Mouse (Mus musculus): Measurements from ENCODE around the gene Galnt3. TPM values are rescaled to one million over a fixed set of nuclear protein-coding genes. Genes with fewer than 3 reads are reported as not detected.

Gene Galnt3
- polyA plus RNA-seq, 1 experiment: 0.09 TPM

- H3ac ChIP-seq (ENCODE audit: control insufficient read depth, insufficient read length, low read depth): no peak overlapping the region
- no peaks in the 10 kb centered on the region for H3K27me3 ChIP-seq (ENCODE audit: control insufficient read depth, insufficient read depth, insufficient read length)
- TF ChIP-seq FOSL1 (IDR thresholded peaks at IDR 0.05; ENCODE audit: insufficient read depth, low read length, poor library complexity, severe bottlenecking) (no peak), MYOG (IDR thresholded peaks at IDR 0.05; ENCODE audit: control insufficient read depth, extremely low read depth, insufficient read length) (no peak), USF1 (IDR thresholded peaks at IDR 0.05; ENCODE audit: low read depth) (no peak), MYOD1 (IDR thresholded peaks at IDR 0.05; ENCODE audit: control insufficient read depth, insufficient read length, low read depth) (no peak), CEBPB (IDR thresholded peaks at IDR 0.05; ENCODE audit: low read depth) (no peak), CTCF (IDR thresholded peaks at IDR 0.05; ENCODE audit: control insufficient read depth, insufficient read depth, insufficient read length) (no peak), MAX (IDR thresholded peaks at IDR 0.05) (no peak)
Observed at GRCm38 (mm10) chr2:66158140-66158915, 33.5 kb upstream of the Galnt3 start.

GRCm38 (mm10) chr2:66151436-66151835, 26.6 kb upstream of the Galnt3 start:
- Histone ChIP-seq H3K79me3 (ENCODE audit: low read depth) (no peaks in the 10 kb centered on the region), H3K36me3 (ENCODE audit: control insufficient read depth, insufficient read depth) (no peaks in the 10 kb centered on the region), H3K27me3 (ENCODE audit: control insufficient read depth, insufficient read depth, insufficient read length) (no peaks in the 10 kb centered on the region), H3K4me3 (ENCODE audit: insufficient read depth, poor library complexity, severe bottlenecking) (no peak overlapping the region), H3ac (ENCODE audit: control insufficient read depth, insufficient read length, low read depth) (no peak overlapping the region), H3K79me2 (ENCODE audit: control insufficient read depth, insufficient read depth) (no peaks in the 10 kb centered on the region)
- TF ChIP-seq MYOD1 (IDR thresholded peaks at IDR 0.05; ENCODE audit: control insufficient read depth, insufficient read length, low read depth) (no peak), MAX (IDR thresholded peaks at IDR 0.05) (no peak), FOSL1 (IDR thresholded peaks at IDR 0.05; ENCODE audit: insufficient read depth, low read length, poor library complexity, severe bottlenecking) (no peak), CEBPB (IDR thresholded peaks at IDR 0.05; ENCODE audit: low read depth) (no peak), MYOG (IDR thresholded peaks at IDR 0.05; ENCODE audit: control insufficient read depth, extremely low read depth, insufficient read length) (no peak), CTCF (IDR thresholded peaks at IDR 0.05; ENCODE audit: control insufficient read depth, insufficient read depth, insufficient read length) (no peak), USF1 (IDR thresholded peaks at IDR 0.05; ENCODE audit: low read depth) (no peak)

More at GRCm38 (mm10) chr2:66158140-66158915, 33.5 kb upstream of the Galnt3 start:
- Histone ChIP-seq H3K36me3 (ENCODE audit: control insufficient read depth, insufficient read depth) (no peaks in the 10 kb centered on the region), H3K79me2 (ENCODE audit: control insufficient read depth, insufficient read depth) (no peaks in the 10 kb centered on the region), H3K79me3 (ENCODE audit: low read depth) (no peaks in the 10 kb centered on the region), H3K4me3 (ENCODE audit: insufficient read depth, poor library complexity, severe bottlenecking) (no peak overlapping the region)

- H3K27me3 ChIP-seq (ENCODE audit: control insufficient read depth, insufficient read depth, insufficient read length): no peaks in the 10 kb centered on the region
- no peaks in the 10 kb centered on the region for H3K79me3 ChIP-seq (ENCODE audit: low read depth)
- H3K4me3 ChIP-seq (ENCODE audit: insufficient read depth, poor library complexity, severe bottlenecking): no peak overlapping the region
- no peak overlapping the region for H3ac ChIP-seq (ENCODE audit: control insufficient read depth, insufficient read length, low read depth)
- TF ChIP-seq USF1 (IDR thresholded peaks at IDR 0.05; ENCODE audit: low read depth) (no peak), CTCF (IDR thresholded peaks at IDR 0.05; ENCODE audit: control insufficient read depth, insufficient read depth, insufficient read length) (no peak), MYOG (IDR thresholded peaks at IDR 0.05; ENCODE audit: control insufficient read depth, extremely low read depth, insufficient read length) (no peak), FOSL1 (IDR thresholded peaks at IDR 0.05; ENCODE audit: insufficient read depth, low read length, poor library complexity, severe bottlenecking) (no peak), CEBPB (IDR thresholded peaks at IDR 0.05; ENCODE audit: low read depth) (no peak), MYOD1 (IDR thresholded peaks at IDR 0.05; ENCODE audit: control insufficient read depth, insufficient read length, low read depth) (no peak), MAX (IDR thresholded peaks at IDR 0.05) (no peak)
- H3K79me2 ChIP-seq (ENCODE audit: control insufficient read depth, insufficient read depth): no peaks in the 10 kb centered on the region
- H3K36me3 ChIP-seq (ENCODE audit: control insufficient read depth, insufficient read depth): no peaks in the 10 kb centered on the region
Observed at GRCm38 (mm10) chr2:66150531-66150930, 25.7 kb upstream of the Galnt3 start.

- H3K79me3 ChIP-seq (ENCODE audit: low read depth): no peaks in the 10 kb centered on the region
- H3K27me3 ChIP-seq (ENCODE audit: control insufficient read depth, insufficient read depth, insufficient read length): no peaks in the 10 kb centered on the region
- no peak for TF ChIP-seq CTCF (IDR thresholded peaks at IDR 0.05; ENCODE audit: control insufficient read depth, insufficient read depth, insufficient read length)
- no peak for TF ChIP-seq MYOG (IDR thresholded peaks at IDR 0.05; ENCODE audit: control insufficient read depth, extremely low read depth, insufficient read length)
- TF ChIP-seq USF1 (IDR thresholded peaks at IDR 0.05; ENCODE audit: low read depth): no peak
- H3K36me3 ChIP-seq (ENCODE audit: control insufficient read depth, insufficient read depth): no peaks in the 10 kb centered on the region
- H3K4me3 ChIP-seq (ENCODE audit: insufficient read depth, poor library complexity, severe bottlenecking): no peak overlapping the region
- no peak overlapping the region for H3ac ChIP-seq (ENCODE audit: control insufficient read depth, insufficient read length, low read depth)
- H3K79me2 ChIP-seq (ENCODE audit: control insufficient read depth, insufficient read depth): no peaks in the 10 kb centered on the region
Observed at GRCm38 (mm10) chr2:66148654-66149230, 23.9 kb upstream of the Galnt3 start.

GRCm38 (mm10) chr2:66146473-66146872, 21.7 kb upstream of the Galnt3 start:
- no peaks in the 10 kb centered on the region for H3K79me2 ChIP-seq (ENCODE audit: control insufficient read depth, insufficient read depth)
- H3K36me3 ChIP-seq (ENCODE audit: control insufficient read depth, insufficient read depth): no peaks in the 10 kb centered on the region
- no peak overlapping the region for H3K4me3 ChIP-seq (ENCODE audit: insufficient read depth, poor library complexity, severe bottlenecking)
- no peaks in the 10 kb centered on the region for H3K27me3 ChIP-seq (ENCODE audit: control insufficient read depth, insufficient read depth, insufficient read length)
- no peak overlapping the region for H3ac ChIP-seq (ENCODE audit: control insufficient read depth, insufficient read length, low read depth)
- H3K79me3 ChIP-seq (ENCODE audit: low read depth): no peaks in the 10 kb centered on the region
- TF ChIP-seq MAX (IDR thresholded peaks at IDR 0.05): no peak
- TF ChIP-seq MYOD1 (IDR thresholded peaks at IDR 0.05; ENCODE audit: control insufficient read depth, insufficient read length, low read depth): no peak
- no peak for TF ChIP-seq CTCF (IDR thresholded peaks at IDR 0.05; ENCODE audit: control insufficient read depth, insufficient read depth, insufficient read length)
- TF ChIP-seq USF1 (IDR thresholded peaks at IDR 0.05; ENCODE audit: low read depth): no peak
- no peak for TF ChIP-seq FOSL1 (IDR thresholded peaks at IDR 0.05; ENCODE audit: insufficient read depth, low read length, poor library complexity, severe bottlenecking)
- TF ChIP-seq MYOG (IDR thresholded peaks at IDR 0.05; ENCODE audit: control insufficient read depth, extremely low read depth, insufficient read length): no peak
- no peak for TF ChIP-seq CEBPB (IDR thresholded peaks at IDR 0.05; ENCODE audit: low read depth)

Measured in C2C12 (cell line).